8 mouse cellular contexts compared by ENCODE assay signal in genomic region chr13:47043030-47043680, GRCm38 (mm10). TPM values are rescaled to one million over a fixed set of nuclear protein-coding genes. Genes with fewer than 3 reads are reported as not detected.
DNase-seq lines count a peak whose midpoint lies in the region; ATAC-seq lines count a peak whose summit lies in the region.

Gene Kdm1b (plus strand): TSS chr13:47043499.

- peak; percentile 98 for DNase-seq in WW6 (ENCODE audit: low read depth, low spot score)
- peak; percentile 96 to 99 for DNase-seq in cerebellum, postnatal 4 days (ENCODE audit: low spot score in 2 of 2)
- peak; percentile 98 for DNase-seq in gastrocnemius, adult 18-20 months (ENCODE audit: low spot score)
- peak; percentile 96 to 98 for DNase-seq in left cerebral cortex, adult 18-20 months (ENCODE audit: low spot score in 2 of 2)
- DNase-seq in right cerebral cortex, adult 18-20 months: peak; percentile 99
- DNase-seq in urinary bladder, postnatal 10 days (ENCODE audit: low spot score): peak; percentile 97

- 0% methylated on average over 22 of the region's 48 CpGs for WGBS in hindbrain, embryonic 16.5 days
- under 1% methylated on average over 46 of the region's 48 CpGs for WGBS in macrophage (ENCODE audit: missing documents)

- H3K4me3 ChIP-seq in hindbrain, embryonic 16.5 days (ENCODE audit: low read length): peak within 1 kb of the TSS; percentile 93
- H3K4me3 ChIP-seq in macrophage (ENCODE audit: inconsistent target): peak within 1 kb of the TSS; percentile 70

- peak within 1 kb of the TSS; percentile 83 for H3K27ac ChIP-seq in hindbrain, embryonic 16.5 days (ENCODE audit: low read depth, low read length)
- H3K27ac ChIP-seq in macrophage: 0 out of 2 replicates have a peak within 1 kb of the TSS, but pooled peaks have one; percentile 0

- peak; percentile 97 for ATAC-seq in hindbrain, embryonic 16.5 days

- H3K79me2 ChIP-seq in macrophage (ENCODE audit: inconsistent target): peaks cover 8% of the 10 kb centered on the region; the same call in 1 of the 2 replicates

- no peaks in the 10 kb centered on the region for H3K27me3 ChIP-seq in hindbrain, embryonic 16.5 days (replicated peaks; ENCODE audit: control insufficient read depth, insufficient read depth, low read length)

- H3K4me1 ChIP-seq in hindbrain, embryonic 16.5 days (ENCODE audit: control insufficient read depth, insufficient read depth, low read depth, low read length): peaks cover 6% of the 10 kb centered on the region

- H3K9ac ChIP-seq in hindbrain, embryonic 16.5 days (ENCODE audit: low read depth, low read length): peak within 1 kb of the TSS; percentile 88

- peak within 1 kb of the TSS; percentile 95 for H3K4me2 ChIP-seq in hindbrain, embryonic 16.5 days (ENCODE audit: low read length)

- no peaks in the 10 kb centered on the region for H3K9me3 ChIP-seq in hindbrain, embryonic 16.5 days (ENCODE audit: control insufficient read depth, low read length)

- H3K36me3 ChIP-seq in hindbrain, embryonic 16.5 days (ENCODE audit: control insufficient read depth, insufficient read depth, low read length): no peaks in the 10 kb centered on the region
- H3K36me3 ChIP-seq in macrophage (ENCODE audit: inconsistent target): no peaks in the 10 kb centered on the region

RNA-seq across cellular contexts. Expression of gene Kdm1b, which starts in this region (rescaled TPM):
- total RNA-seq in gastrocnemius, adult 18-20 months (2021): 1 to 10 TPM; 7.9 to 8.6 TPM
- 17.5 and 20.7 TPM in 2 replicates for polyA plus RNA-seq in hindbrain, embryonic 16.5 days (2015; fragmentation: Nextera tagmentation; extraction: Ambion mirVana)
- total RNA-seq in left cerebral cortex, adult 18-20 months (2021): 1 to 10 TPM; 7.3 to 7.6 TPM
- 10 to 100 TPM in 21 of 26 experiments, 1 to 10 TPM in 5; 5.8 to 34.4 (median 17.1) TPM for total RNA-seq in macrophage (2018; cell fraction: chromatin; rRNA removed)
- 10 to 100 TPM in 3 of 26 experiments, 1 to 10 TPM in 23; 4.9 to 10.8 (median 7.8) TPM for total RNA-seq in macrophage (2018; cell fraction: cytosol; rRNA removed)
- total RNA-seq in macrophage (2018; cell fraction: nucleus; rRNA removed): 10 to 100 TPM in 15 of 26 experiments, 1 to 10 TPM in 11; 4.9 to 22.0 (median 12.0) TPM
- polyA plus RNA-seq in macrophage (2018): 7.2 to 10.2 TPM (median 8.4 TPM) in 3 replicates

Comparison
In these comparisons a context has a peak if more than half of its experiments do, and no peak if none do; other contexts are left out.
1. Peak in every context shown above with its lines: DNase-seq, ATAC-seq, H3K4me3 ChIP-seq and H3K27ac ChIP-seq.